Mouse (Mus musculus): ENCODE measurements at regions not wholly inside any gene's neighbourhood (a gene's known extent, or its start where the extent isn't known, plus 50 kb on each side); places are given as distances from the start of the nearest gene placed in this dataset.

DNA sequence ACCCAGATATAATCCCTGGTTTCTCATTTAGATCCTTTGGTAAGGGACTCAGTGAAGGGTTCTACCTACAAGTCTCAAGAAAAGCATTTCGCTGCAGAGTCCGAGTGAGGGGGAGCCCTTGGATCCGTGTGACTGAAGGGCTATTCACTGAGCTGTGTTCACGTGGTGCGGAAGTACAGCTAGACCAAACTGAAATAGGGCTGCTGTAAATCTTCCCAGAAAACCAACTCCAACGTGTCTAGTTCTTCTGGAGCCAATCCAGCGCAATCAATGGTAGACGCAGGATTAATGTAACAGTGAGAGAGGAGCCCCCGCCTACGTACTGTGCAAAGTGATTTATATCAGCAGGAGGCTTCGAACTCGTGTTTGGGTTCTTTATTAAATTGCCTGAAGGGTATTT lies 461.9 kb downstream of the Ate1 start:
- no peak for ATAC-seq (replicated peaks in 1 of 2; ENCODE audit: insufficient read depth in 1 of 2, low FRiP score in 2 of 2, low TSS enrichment in 1 of 2, low read depth in 1 of 2, poor library complexity in 2 of 2, severe bottlenecking in 2 of 2)

DNA sequence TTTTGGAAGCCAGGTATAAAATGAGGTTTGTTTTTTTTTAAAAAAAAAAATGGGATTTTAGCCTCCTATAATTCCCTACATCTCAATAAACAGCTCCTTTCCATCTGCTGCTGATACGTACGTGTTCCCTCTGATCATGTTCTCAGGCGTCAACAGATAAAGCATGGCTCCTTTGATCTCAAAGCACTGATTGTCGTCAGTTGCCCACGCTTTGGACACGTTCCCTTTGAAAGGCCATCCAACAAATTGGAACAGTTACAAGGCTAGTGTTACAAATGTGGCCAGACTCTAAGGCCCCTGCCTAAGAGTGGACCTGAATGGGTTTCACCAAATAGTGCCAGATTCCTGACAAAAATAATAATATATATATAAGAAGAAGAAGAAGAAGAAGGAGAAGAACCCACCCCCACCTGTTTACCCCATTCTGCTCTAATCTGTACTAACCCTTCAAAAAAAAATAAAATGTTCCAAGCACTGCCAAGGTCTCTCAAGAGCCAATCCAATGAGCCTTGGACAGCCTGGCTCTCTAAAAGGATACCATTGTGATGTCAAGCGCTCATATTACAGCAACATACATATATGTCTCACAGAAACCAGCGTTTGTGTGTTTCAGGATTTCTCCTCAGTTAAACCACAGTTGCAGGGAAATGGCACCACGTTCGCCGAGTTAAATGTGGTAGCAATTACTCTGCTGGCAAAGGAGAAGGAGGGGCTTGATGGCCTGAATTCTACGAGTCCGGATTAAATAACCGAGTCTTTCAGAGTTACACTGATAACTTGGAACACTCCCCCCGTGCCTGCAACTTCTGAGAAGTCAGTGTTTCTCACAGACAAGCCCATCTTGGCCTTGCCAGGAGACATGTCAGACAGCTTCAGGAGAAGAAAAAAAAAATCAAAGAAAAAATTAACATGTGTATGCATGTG lies 460.2 kb downstream of the Ate1 start:
- ATAC-seq (replicated peaks in 1 of 2; ENCODE audit: insufficient read depth in 1 of 2, low FRiP score in 2 of 2, low TSS enrichment in 1 of 2, low read depth in 1 of 2, poor library complexity in 2 of 2, severe bottlenecking in 2 of 2) = no peak

DNA sequence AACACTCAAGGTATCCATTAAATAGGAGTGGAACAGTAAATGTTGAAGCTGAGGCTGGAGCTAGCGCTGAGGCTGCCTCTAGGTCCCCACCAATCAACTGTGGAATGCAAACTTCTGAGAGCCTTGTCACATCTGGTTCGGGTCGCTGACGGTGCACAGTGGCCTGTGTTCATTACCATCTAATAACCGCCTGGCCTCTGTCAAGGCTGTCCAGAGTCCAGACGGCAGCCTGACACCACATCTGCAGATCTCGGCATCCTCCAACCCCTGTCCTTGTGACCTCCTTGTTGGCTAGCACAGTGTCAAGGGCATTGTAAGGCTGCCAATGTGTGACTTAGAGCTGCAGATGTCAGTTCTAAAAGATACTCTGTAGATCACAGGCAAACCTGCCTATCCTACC lies 455.7 kb downstream of the Ate1 start:
- ATAC-seq (replicated peaks in 1 of 2; ENCODE audit: insufficient read depth in 1 of 2, low FRiP score in 2 of 2, low TSS enrichment in 1 of 2, low read depth in 1 of 2, poor library complexity in 2 of 2, severe bottlenecking in 2 of 2) = no peak

DNA sequence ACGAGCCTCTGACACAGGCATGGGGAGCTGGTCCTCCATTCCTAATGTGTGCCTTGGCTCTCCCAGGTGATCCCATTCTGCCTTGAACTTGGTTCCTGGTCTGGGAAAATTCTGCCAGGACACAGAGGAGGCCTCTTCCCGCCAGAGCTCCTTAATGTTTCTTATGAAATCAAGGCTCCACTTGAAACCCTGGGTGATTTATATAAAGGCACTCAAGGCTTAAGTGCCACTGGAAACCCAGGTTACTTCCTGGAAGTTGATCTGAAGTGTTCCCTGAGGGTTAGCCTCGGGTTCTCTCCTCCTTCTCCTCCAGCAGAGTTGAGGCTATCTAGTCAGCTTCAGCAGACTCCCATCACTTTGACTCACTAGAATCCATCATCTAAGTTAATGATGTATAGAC lies 451.9 kb downstream of the Ate1 start:
- no peak for ATAC-seq (replicated peaks in 1 of 2; ENCODE audit: insufficient read depth in 1 of 2, low FRiP score in 2 of 2, low TSS enrichment in 1 of 2, low read depth in 1 of 2, poor library complexity in 2 of 2, severe bottlenecking in 2 of 2)

DNA sequence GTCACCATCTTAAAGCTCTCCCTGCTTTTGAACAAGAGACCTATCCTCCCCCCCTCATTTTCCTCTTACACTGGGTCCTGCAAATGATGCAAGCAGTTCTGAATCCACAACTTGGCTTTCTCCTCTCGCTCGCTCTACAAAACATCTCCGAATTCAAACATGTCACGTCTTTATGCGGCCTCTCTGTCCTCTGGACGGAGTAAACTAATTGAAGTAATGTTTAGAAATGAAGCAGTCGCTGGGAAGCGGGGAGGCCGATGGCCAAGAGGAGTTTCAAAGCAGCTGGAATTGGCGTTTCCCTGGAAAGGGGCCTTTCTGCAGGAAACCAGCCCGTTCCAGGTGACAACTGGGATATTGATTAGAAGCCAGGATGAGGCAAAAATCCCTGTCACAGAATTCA lies 446.8 kb downstream of the Ate1 start:
- ATAC-seq (replicated peaks in 1 of 2; ENCODE audit: insufficient read depth in 1 of 2, low FRiP score in 2 of 2, low TSS enrichment in 1 of 2, low read depth in 1 of 2, poor library complexity in 2 of 2, severe bottlenecking in 2 of 2) = no peak

DNA sequence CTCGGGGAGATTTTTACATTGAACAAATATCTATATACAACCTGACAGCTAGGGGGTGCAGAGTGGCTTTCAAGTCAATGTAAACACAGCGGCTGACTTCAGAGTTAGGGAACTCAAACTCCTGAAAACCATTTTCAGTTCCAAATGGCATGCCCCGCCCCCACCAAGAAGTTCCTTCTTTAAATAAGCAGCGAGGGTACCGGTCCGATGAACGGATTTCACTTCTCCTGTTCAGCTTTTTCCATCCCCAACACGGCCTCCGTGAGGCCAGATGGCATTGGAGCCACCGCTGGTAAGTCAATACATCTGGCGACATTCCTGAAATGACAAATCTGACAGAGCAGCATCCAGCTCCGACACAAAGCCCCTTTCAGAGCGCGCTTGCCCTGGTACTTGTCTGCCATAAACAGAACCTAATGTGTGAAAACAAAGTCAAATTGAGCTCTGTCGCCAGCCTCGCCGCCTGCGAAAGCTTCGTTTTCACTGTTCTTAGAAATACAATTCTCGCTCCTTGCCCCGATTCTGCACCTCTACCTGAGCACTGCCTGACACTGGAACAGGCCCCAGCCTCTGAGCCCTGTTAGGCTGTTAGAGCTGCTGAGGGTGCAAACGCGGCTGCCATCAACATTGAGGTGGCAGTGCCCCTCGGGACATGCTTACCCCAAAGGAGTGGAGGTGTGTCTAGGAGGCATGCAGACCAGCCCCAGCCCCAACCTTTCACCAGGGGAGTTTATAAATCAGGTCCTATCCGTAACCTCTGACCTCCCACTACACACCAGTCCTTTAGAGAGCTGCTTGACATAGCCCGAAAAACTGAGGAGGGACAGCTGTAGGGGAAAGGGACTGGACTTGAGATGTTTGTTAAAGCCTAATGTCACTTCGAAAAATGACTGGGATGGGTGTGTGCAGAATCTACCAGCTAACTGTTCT lies 446.0 kb downstream of the Ate1 start:
- peak; percentile 45 to 59; a peak in 1 of 4 replicates for ATAC-seq (replicated peaks in 1 of 2; ENCODE audit: insufficient read depth in 1 of 2, low FRiP score in 2 of 2, low TSS enrichment in 1 of 2, low read depth in 1 of 2, poor library complexity in 2 of 2, severe bottlenecking in 2 of 2)

DNA sequence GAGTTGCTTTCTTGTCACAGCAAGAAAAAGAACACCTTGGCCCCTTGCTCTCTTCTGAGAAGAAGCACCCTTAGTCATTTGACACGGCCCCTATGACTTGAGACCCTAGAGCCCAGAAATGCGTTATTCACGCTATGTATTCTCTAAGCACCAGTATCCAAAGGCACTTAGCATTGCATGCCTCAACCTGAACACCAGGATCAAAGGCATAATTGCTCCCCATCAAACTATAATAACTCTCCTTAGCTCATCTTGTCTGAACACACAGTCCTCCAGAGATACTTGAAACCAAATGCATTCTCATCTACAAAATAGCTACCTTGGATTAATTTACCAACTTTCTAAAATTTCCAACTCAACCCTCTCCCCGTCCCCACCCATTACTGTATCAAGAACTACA lies 437.5 kb downstream of the Ate1 start:
- ATAC-seq (replicated peaks in 1 of 2; ENCODE audit: insufficient read depth in 1 of 2, low FRiP score in 2 of 2, low TSS enrichment in 1 of 2, low read depth in 1 of 2, poor library complexity in 2 of 2, severe bottlenecking in 2 of 2) = no peak

DNA sequence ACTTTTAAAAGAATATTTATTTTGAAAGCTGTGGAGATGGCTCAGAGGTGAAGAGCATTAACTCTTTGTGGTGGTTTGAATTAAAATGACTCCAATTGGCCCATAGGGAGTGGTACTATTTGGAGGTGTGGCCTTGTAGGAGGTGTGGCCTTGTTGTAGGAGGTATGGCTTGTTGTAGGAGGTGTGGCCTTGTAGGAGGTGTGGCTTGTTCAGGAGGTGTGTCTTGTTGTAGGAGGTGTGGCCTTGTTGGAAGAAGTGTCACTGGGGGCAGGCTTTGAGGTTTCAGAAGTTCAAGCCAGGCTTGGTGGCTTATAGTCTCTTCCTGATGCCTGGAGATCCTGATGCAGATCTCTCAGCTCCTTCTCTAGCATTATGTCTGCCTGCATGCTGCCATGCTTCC lies 434.5 kb downstream of the Ate1 start:
- no peak for ATAC-seq (replicated peaks in 1 of 2; ENCODE audit: insufficient read depth in 1 of 2, low FRiP score in 2 of 2, low TSS enrichment in 1 of 2, low read depth in 1 of 2, poor library complexity in 2 of 2, severe bottlenecking in 2 of 2)

DNA sequence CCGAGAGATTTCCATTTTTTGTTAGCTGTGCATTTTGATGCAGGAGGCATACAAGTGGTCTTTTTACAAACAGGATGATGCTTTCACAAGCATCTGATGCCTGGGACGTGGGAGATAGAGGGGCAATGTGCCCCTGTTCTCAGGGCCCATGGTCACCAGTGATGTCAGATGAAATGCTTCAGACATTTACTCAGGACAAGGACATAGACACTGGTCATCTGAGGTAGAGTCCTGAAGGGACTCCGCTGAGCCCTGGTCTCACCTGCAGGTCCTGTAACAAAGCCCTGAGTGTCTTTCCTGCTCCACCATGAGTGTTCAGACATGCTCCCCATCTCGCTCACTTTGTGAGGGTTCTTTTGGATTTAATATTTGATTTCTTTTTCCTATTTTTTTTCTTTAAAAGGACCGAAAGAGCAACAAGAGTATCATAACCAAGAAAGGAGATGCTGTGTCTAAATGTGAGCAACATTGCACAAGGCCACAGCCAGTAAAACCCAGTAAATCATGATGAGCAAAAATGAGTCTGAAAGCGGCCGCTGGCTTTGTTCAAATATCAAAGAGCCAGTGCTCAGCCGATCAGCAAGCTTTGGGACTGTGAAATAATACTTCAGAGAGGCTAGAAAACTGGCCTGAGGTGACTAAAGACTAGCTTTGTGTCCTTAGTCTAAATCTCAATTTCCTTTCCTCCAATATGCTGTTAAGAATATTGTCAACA lies 430.1 kb downstream of the Ate1 start:
- no peak for ATAC-seq (replicated peaks in 1 of 2; ENCODE audit: insufficient read depth in 1 of 2, low FRiP score in 2 of 2, low TSS enrichment in 1 of 2, low read depth in 1 of 2, poor library complexity in 2 of 2, severe bottlenecking in 2 of 2)

DNA sequence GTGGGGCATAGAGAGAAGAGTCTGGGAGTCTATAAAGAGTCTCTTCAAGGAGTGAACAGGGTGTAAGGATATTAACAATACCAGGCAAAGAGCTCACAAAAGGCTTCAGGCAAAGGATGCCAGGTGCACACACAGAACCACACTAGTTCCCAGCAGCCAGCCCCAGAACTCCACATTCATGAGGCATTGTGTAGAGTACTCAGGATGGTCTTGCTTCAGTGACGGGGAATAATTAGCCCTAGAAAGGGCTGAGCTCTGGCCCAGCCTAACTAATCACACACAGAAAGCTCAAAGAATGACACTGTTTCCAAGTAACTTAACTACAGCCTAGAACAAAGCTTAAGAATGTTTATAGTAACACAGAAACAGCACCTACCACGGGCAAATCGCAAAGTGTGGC lies 428.2 kb downstream of the Ate1 start:
- no peak for ATAC-seq (replicated peaks in 1 of 2; ENCODE audit: insufficient read depth in 1 of 2, low FRiP score in 2 of 2, low TSS enrichment in 1 of 2, low read depth in 1 of 2, poor library complexity in 2 of 2, severe bottlenecking in 2 of 2)

DNA sequence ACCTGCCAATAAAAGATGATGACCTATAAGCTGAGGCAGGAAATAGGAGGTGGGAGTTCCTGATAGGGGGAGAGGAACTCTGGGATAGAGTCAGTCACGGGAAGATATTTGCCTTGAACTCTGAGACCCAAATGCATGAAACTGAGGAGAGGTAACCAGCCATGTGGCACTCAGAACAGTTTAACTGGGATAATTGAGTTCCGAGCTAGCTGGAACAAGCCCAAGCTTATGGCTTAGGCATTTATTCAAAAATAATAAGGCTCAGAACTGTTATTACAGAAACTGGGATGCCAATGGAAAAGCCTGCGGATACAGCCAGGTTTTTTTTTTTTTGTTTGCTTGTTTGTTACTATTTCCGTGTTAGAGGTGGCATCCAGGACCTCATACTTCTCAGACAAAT lies 425.0 kb downstream of the Ate1 start:
- no peak for ATAC-seq (replicated peaks in 1 of 2; ENCODE audit: insufficient read depth in 1 of 2, low FRiP score in 2 of 2, low TSS enrichment in 1 of 2, low read depth in 1 of 2, poor library complexity in 2 of 2, severe bottlenecking in 2 of 2)

DNA sequence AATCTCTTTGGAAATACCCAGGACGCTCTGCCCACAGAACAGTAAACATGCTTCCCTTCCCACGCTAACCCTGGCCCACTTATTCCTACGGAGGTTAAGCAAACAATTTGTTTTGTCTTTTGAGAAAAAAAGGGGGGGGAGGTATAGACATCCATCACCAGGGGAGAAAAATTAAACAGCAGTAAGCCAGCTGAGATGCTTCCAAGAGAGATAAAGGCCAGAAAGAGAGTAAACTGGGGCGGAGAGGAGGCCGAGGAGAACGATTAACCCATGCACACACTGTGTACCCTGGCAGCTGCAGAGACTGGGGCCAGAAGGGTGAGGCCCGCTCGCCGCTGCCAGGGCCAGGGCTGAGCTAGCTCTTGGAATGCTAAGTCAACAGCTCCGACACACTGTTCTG lies 421.6 kb downstream of the Ate1 start:
- no peak for ATAC-seq (replicated peaks in 1 of 2; ENCODE audit: insufficient read depth in 1 of 2, low FRiP score in 2 of 2, low TSS enrichment in 1 of 2, low read depth in 1 of 2, poor library complexity in 2 of 2, severe bottlenecking in 2 of 2)

DNA sequence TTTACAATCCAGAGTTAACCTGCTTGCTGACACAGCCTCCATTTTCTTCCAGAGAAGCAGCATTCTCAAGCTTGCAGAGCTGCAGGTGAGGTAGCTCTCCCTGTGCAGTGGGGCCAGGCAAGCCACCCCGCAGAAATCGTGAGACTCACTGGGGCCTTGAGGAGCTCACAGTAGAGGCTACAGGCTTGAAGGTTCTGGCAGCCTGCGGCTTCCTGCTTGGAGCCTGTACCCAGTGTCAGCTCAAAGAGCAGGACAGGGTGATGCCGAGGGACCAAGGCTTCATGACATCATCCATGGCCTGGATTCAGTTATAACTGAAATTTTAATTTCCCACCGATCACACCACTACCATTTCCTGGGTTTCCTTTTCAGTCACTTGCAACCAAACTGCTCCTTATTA lies 417.5 kb downstream of the Ate1 start:
- ATAC-seq (replicated peaks in 1 of 2; ENCODE audit: insufficient read depth in 1 of 2, low FRiP score in 2 of 2, low TSS enrichment in 1 of 2, low read depth in 1 of 2, poor library complexity in 2 of 2, severe bottlenecking in 2 of 2) = no peak

DNA sequence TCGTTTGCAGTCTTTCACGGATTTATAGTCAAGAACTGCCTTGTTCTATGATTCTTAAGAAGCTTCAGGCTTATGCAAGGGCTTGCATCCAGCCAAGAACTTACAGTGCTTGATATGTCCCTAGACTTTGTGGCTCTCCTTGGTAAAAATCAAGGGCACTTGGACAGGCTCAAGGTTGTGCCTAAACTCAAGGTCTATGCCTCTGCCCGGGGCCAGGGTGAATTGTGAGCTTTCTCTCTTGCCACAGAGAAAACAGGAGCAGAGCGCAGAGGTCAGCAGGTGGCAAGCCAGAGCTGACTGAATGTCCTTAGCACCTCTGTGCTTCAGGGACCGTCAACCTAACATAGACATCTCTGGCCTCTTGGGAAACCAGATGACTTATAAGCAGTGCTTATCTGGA lies 413.2 kb downstream of the Ate1 start:
- no peak for ATAC-seq (replicated peaks in 1 of 2; ENCODE audit: insufficient read depth in 1 of 2, low FRiP score in 2 of 2, low TSS enrichment in 1 of 2, low read depth in 1 of 2, poor library complexity in 2 of 2, severe bottlenecking in 2 of 2)

DNA sequence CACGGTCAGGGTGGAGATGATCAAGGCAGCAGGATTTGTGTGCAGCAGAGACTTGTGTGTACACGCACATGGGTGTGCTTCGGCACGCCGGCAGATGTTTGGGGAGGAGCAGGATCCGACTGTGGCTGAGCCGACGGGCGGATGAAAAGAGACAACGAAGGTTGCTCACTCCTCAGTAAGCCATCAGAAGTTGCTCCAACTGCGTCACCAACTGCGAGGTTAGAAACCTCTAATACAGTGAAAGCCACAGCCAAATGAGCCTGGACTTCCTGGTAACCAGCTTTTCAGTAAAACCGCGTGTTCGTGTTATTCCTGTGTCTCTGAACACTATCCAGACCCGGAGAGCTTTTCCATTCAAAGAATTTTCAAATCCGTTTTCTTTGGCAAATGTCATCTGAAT lies 411.8 kb downstream of the Ate1 start:
- ATAC-seq (replicated peaks in 1 of 2; ENCODE audit: insufficient read depth in 1 of 2, low FRiP score in 2 of 2, low TSS enrichment in 1 of 2, low read depth in 1 of 2, poor library complexity in 2 of 2, severe bottlenecking in 2 of 2) = no peak
